Mouse (Mus musculus) heart, embryonic 15.5 days (tissue): ENCODE measurements around the gene Abca4. TPM values are rescaled to one million over a fixed set of nuclear protein-coding genes. Genes with fewer than 3 reads are reported as not detected.

Source experiments
- ATAC-seq: fragments of 200-750 bp; cut with Nextera tagmentation; replicated peaks from 2 replicates; pipeline ENCODE4 v1.8.0; 2017; ENCODE audit warnings: low read depth, moderate TSS enrichment; ENCODE audit not compliant: insufficient number of reproducible peaks, insufficient read depth, low FRiP score
- H3K27ac ChIP-seq: fragments of 300-500 bp; sonication (generic); 2 replicates; pipeline ENCODE4 v1.5.1; 2015; ENCODE audit warnings: mild to moderate bottlenecking, inconsistent platforms
- H3K27me3 ChIP-seq: fragments of 300-500 bp; sonication (generic); 2 replicates; pipeline ENCODE4 v1.6.1; 2015; ENCODE audit warnings: inconsistent platforms
- H3K36me3 ChIP-seq: fragments of 300-500 bp; sonication (generic); 2 replicates; pipeline ENCODE4 v1.6.1; 2015; ENCODE audit warnings: mild to moderate bottlenecking, inconsistent platforms
- H3K4me1 ChIP-seq: fragments of 300-500 bp; sonication (generic); replicated peaks from 2 replicates; pipeline ENCODE4 v1.6.1; 2015; ENCODE audit warnings: inconsistent platforms
- H3K4me2 ChIP-seq: fragments of 300-500 bp; sonication (generic); 2 replicates; pipeline ENCODE4 v1.6.1; 2015; ENCODE audit warnings: inconsistent platforms, mild to moderate bottlenecking, moderate library complexity
- H3K4me3 ChIP-seq: fragments of 300-500 bp; sonication (generic); 2 replicates; pipeline ENCODE4 v1.5.1; 2015; ENCODE audit warnings: mild to moderate bottlenecking, inconsistent platforms
- H3K9ac ChIP-seq: fragments of 300-500 bp; sonication (generic); 2 replicates; pipeline ENCODE4 v1.6.1; 2015; ENCODE audit warnings: mild to moderate bottlenecking, inconsistent platforms
- H3K9me3 ChIP-seq: fragments of 300-500 bp; sonication (generic); replicated peaks from 2 replicates; pipeline ENCODE4 v1.6.1; 2016; ENCODE audit warnings: inconsistent platforms
- WGBS: fragments of 180-500 bp; shearing (Covaris S2); methylation state at CpG from one replicate; pipeline ENCODE4 v1.1.7; 2015; ENCODE audit warnings: mixed read lengths; 5-methylcytosine and 5-hydroxymethylcytosine counted together
- polyA plus RNA-seq: library from polyadenylated mRNA; unstranded; fragments of >200 nt; fragmentation: Nextera tagmentation; extraction: Ambion mirVana; gene quantifications from 2 replicates; pipeline ENCODE4 v1.2.1, GENCODE M21; 2015

Abca4 gene
- polyA plus RNA-seq, 1 experiment from 2014 or later = 3.2 TPM

GRCm38 (mm10) chr3:122142256-122142922 is 98.1 kb downstream of the Abca4 start:
- 42% methylated on average over 9 of the region's 9 CpGs for WGBS
- Histone ChIP-seq H3K9me3 (no peaks in the 10 kb centered on the region), H3K36me3 (no peaks in the 10 kb centered on the region), H3K4me3 (no peak overlapping the region), H3K9ac (no peak overlapping the region), H3K27ac (peak overlapping the region; percentile 53), H3K27me3 (peaks cover 7% of the 10 kb centered on the region), H3K4me2 (peak overlapping the region; percentile 4; the same call in 1 of the 2 replicates), H3K4me1 (peaks cover 33% of the 10 kb centered on the region)
- peak; percentile 92 for ATAC-seq

GRCm38 (mm10) chr3:122143432-122143831 is 99.2 kb downstream of the Abca4 start:
- no peak overlapping the region for H3K9ac ChIP-seq
- H3K27me3 ChIP-seq = peaks cover 4% of the 10 kb centered on the region
- H3K4me2 ChIP-seq = no peak overlapping the region
- no peaks in the 10 kb centered on the region for H3K9me3 ChIP-seq
- 80% methylated on average over 3 of the region's 3 CpGs for WGBS
- no peak overlapping the region for H3K27ac ChIP-seq
- ATAC-seq = no peak
- peaks cover 33% of the 10 kb centered on the region for H3K4me1 ChIP-seq
- no peak overlapping the region for H3K4me3 ChIP-seq
- H3K36me3 ChIP-seq = no peaks in the 10 kb centered on the region

GRCm38 (mm10) chr3:122145430-122145829 is 101.2 kb downstream of the Abca4 start:
- no peak for ATAC-seq
- Histone ChIP-seq H3K4me2 (no peak overlapping the region), H3K9ac (no peak overlapping the region), H3K4me3 (no peak overlapping the region), H3K4me1 (peaks cover 38% of the 10 kb centered on the region), H3K36me3 (no peaks in the 10 kb centered on the region), H3K27me3 (no peaks in the 10 kb centered on the region), H3K27ac (no peak overlapping the region), H3K9me3 (no peaks in the 10 kb centered on the region)
- 91% methylated on average over 3 of the region's 3 CpGs for WGBS

- Histone ChIP-seq H3K9me3 (no peaks in the 10 kb centered on the region), H3K36me3 (no peaks in the 10 kb centered on the region), H3K27ac (no peak overlapping the region), H3K4me1 (peaks cover 24% of the 10 kb centered on the region), H3K4me2 (no peak overlapping the region), H3K27me3 (no peaks in the 10 kb centered on the region), H3K4me3 (no peak overlapping the region), H3K9ac (no peak overlapping the region)
- 79% methylated on average over 7 of the region's 7 CpGs for WGBS
- no peak for ATAC-seq
These were observed 106.6 kb downstream of the Abca4 start for GRCm38 (mm10) chr3:122150836-122151235.

GRCm38 (mm10) chr3:122152431-122152830 is 108.2 kb downstream of the Abca4 start:
- ATAC-seq = no peak
- 42% methylated on average over 4 of the region's 4 CpGs for WGBS

GRCm38 (mm10) chr3:122154080-122154479 is 109.8 kb downstream of the Abca4 start:
- Histone ChIP-seq H3K4me3 (no peak overlapping the region), H3K27ac (no peak overlapping the region), H3K4me1 (peaks cover 14% of the 10 kb centered on the region), H3K27me3 (no peaks in the 10 kb centered on the region), H3K9me3 (no peaks in the 10 kb centered on the region), H3K9ac (no peak overlapping the region), H3K36me3 (no peaks in the 10 kb centered on the region), H3K4me2 (no peak overlapping the region)
- 62% methylated on average over 2 of the region's 2 CpGs for WGBS
- no peak for ATAC-seq

More at GRCm38 (mm10) chr3:122152431-122152830, 108.2 kb downstream of the Abca4 start:
- H3K36me3 ChIP-seq = no peaks in the 10 kb centered on the region
- no peak overlapping the region for H3K4me3 ChIP-seq
- H3K4me1 ChIP-seq = peaks cover 18% of the 10 kb centered on the region
- H3K27ac ChIP-seq = no peak overlapping the region
- H3K9ac ChIP-seq = no peak overlapping the region
- H3K9me3 ChIP-seq = no peaks in the 10 kb centered on the region
- H3K27me3 ChIP-seq = no peaks in the 10 kb centered on the region
- no peak overlapping the region for H3K4me2 ChIP-seq

GRCm38 (mm10) chr3:122159447-122159846 is 115.2 kb downstream of the Abca4 start:
- H3K4me1 ChIP-seq = no peaks in the 10 kb centered on the region
- H3K27ac ChIP-seq = no peak overlapping the region
- H3K36me3 ChIP-seq = no peaks in the 10 kb centered on the region
- no peak overlapping the region for H3K4me3 ChIP-seq
- H3K4me2 ChIP-seq = no peak overlapping the region
- whole genome bisulfite sequencing = 61% methylated on average over 1 of the region's 1 CpGs
- no peak overlapping the region for H3K9ac ChIP-seq
- H3K9me3 ChIP-seq = no peaks in the 10 kb centered on the region
- no peak for ATAC-seq
- no peaks in the 10 kb centered on the region for H3K27me3 ChIP-seq

GRCm38 (mm10) chr3:122169616-122170178 is 125.5 kb downstream of the Abca4 start:
- Histone ChIP-seq H3K9ac (no peak overlapping the region), H3K4me3 (no peak overlapping the region), H3K27ac (no peak overlapping the region), H3K27me3 (no peaks in the 10 kb centered on the region), H3K9me3 (no peaks in the 10 kb centered on the region), H3K4me1 (no peaks in the 10 kb centered on the region; the same call in 1 of the 2 replicates), H3K36me3 (no peaks in the 10 kb centered on the region), H3K4me2 (no peak overlapping the region)
- 48% methylated on average over 10 of the region's 10 CpGs for WGBS
- no peak for ATAC-seq

GRCm38 (mm10) chr3:122170621-122171309 is 126.5 kb downstream of the Abca4 start:
- Histone ChIP-seq H3K4me3 (no peak overlapping the region), H3K9me3 (no peaks in the 10 kb centered on the region), H3K4me2 (no peak overlapping the region), H3K27ac (no peak overlapping the region), H3K4me1 (no peaks in the 10 kb centered on the region), H3K27me3 (no peaks in the 10 kb centered on the region), H3K9ac (no peak overlapping the region), H3K36me3 (no peaks in the 10 kb centered on the region)
- 88% methylated on average over 10 of the region's 10 CpGs for WGBS
- ATAC-seq = no peak

GRCm38 (mm10) chr3:122173526-122174150 is 129.4 kb downstream of the Abca4 start:
- no peak overlapping the region for H3K4me3 ChIP-seq
- H3K4me2 ChIP-seq = no peak overlapping the region
- H3K9me3 ChIP-seq = no peaks in the 10 kb centered on the region
- H3K4me1 ChIP-seq = no peaks in the 10 kb centered on the region
- H3K36me3 ChIP-seq = no peaks in the 10 kb centered on the region
- no peak for ATAC-seq
- no peak overlapping the region for H3K9ac ChIP-seq
- H3K27me3 ChIP-seq = no peaks in the 10 kb centered on the region
- 85% methylated on average over 15 of the region's 15 CpGs for WGBS
- H3K27ac ChIP-seq = no peak overlapping the region

- no peak overlapping the region for H3K4me2 ChIP-seq
- H3K4me3 ChIP-seq = no peak overlapping the region
- H3K36me3 ChIP-seq = no peaks in the 10 kb centered on the region
- H3K27ac ChIP-seq = no peak overlapping the region
- no peak for ATAC-seq
- WGBS = 75% methylated on average over 6 of the region's 6 CpGs
- H3K9me3 ChIP-seq = no peaks in the 10 kb centered on the region
- no peaks in the 10 kb centered on the region for H3K27me3 ChIP-seq
- H3K4me1 ChIP-seq = no peaks in the 10 kb centered on the region
- H3K9ac ChIP-seq = no peak overlapping the region
These were observed 131.8 kb downstream of the Abca4 start for GRCm38 (mm10) chr3:122176018-122176417.
